Mouse (Mus musculus) liver, embryonic 11.5 days (tissue): Measurements from ENCODE around the gene Plpp7. TPM values are rescaled to one million over a fixed set of nuclear protein-coding genes. Genes with fewer than 3 reads are reported as not detected.
A peak's percentile ranks its signal among the peaks of the same experiment; 100 is the strongest.

Source experiments
- ATAC-seq: fragments of 200-750 bp; cut with Nextera tagmentation; replicated peaks from 2 replicates; pipeline ENCODE4 v1.8.0; 2017; ENCODE audit warnings: moderate number of reproducible peaks, mild to moderate bottlenecking, moderate TSS enrichment, moderate library complexity; ENCODE audit not compliant: low FRiP score
- DNase-seq: peaks from one replicate; pipeline ENCODE4 v3.0.0-alpha.2; 2017; ENCODE audit warnings: low spot score
- H3K27ac ChIP-seq: fragments of 300-500 bp; sonication (generic); 2 replicates; pipeline ENCODE4 v1.5.1; 2014; ENCODE audit warnings: mild to moderate bottlenecking, low read depth, low read length, control low read depth
- H3K27me3 ChIP-seq: fragments of 300-500 bp; sonication (generic); replicated peaks from 2 replicates; pipeline ENCODE4 v1.6.1; 2014; ENCODE audit warnings: low read length, mixed read lengths; ENCODE audit not compliant: control insufficient read depth, insufficient read depth
- H3K36me3 ChIP-seq: fragments of 300-500 bp; sonication (generic); 2 replicates; pipeline ENCODE4 v1.6.1; 2014; ENCODE audit warnings: mild to moderate bottlenecking, low read length, moderate library complexity, mixed read lengths; ENCODE audit not compliant: control insufficient read depth, insufficient read depth
- H3K4me1 ChIP-seq: fragments of 300-500 bp; sonication (generic); replicated peaks from 2 replicates; pipeline ENCODE4 v1.6.1; 2014; ENCODE audit warnings: low read length, mixed read lengths; ENCODE audit not compliant: control insufficient read depth, insufficient read depth
- H3K4me2 ChIP-seq: fragments of 300-500 bp; sonication (generic); 2 replicates; pipeline ENCODE4 v1.6.1; 2014; ENCODE audit warnings: mild to moderate bottlenecking, control low read depth, moderate library complexity
- H3K4me3 ChIP-seq: fragments of 300-500 bp; sonication (generic); 2 replicates; pipeline ENCODE4 v1.5.1; 2014; ENCODE audit warnings: low read depth, low read length, control low read depth
- H3K9ac ChIP-seq: fragments of 300-500 bp; sonication (generic); 2 replicates; pipeline ENCODE4 v1.6.1; 2014; ENCODE audit warnings: low read depth, low read length, control low read depth
- H3K9me3 ChIP-seq: fragments of 300-500 bp; sonication (generic); 2 replicates; pipeline ENCODE4 v1.6.1; 2016; ENCODE audit warnings: low read length, inconsistent platforms, mixed read lengths; ENCODE audit not compliant: control insufficient read depth
- WGBS: fragments of 180-500 bp; shearing (Covaris S2); extraction: QIAGEN DNeasy Blood & Tissue Kit; methylation state at CpG from one replicate; pipeline ENCODE4 v1.1.7; 2014; 5-methylcytosine and 5-hydroxymethylcytosine counted together
- polyA plus RNA-seq: library from polyadenylated mRNA; unstranded; fragments of >200 nt; fragmentation: Nextera tagmentation; extraction: Ambion mirVana; gene quantifications from 2 replicates; pipeline ENCODE4 v1.2.1, GENCODE M21; 2014

Gene Plpp7
- polyA plus RNA-seq, 1 experiment from 2014 or later = 5.3 TPM

DNA sequence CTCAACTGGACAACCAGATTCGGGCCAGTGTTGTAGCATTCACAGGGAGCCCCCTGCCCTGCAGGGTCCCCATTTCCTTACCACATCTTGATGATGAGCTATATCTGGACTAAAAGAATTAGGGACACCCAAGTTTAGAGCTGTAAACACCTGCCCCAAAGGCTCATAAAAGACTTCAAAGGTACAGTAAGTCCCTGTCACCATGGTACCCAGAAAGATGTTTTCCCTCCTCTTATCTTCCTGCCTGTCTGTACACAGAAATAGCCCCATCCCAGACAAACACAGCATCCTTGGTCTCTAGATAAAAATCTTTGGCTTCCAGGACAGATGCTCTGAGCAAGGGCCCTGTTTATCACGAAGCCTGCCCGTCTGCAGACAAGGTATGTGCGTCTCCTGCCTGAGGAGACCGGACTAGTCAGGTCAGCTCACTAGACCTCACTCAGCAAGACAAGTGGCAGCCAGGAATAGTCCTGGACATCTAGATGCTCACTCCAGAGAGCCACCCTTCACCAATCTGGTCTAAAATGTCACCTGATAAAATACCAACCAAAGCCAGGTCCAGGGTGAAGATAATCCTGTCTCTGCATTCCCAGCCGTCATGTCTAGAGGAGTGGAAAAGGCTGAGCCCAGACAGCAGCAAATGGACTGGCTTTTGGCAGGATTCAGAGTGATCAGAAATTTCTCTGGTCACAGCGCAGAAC, 31.7 kb upstream of the Plpp7 start:
- Histone ChIP-seq H3K4me1 (peaks cover 55% of the 10 kb centered on the region), H3K27me3 (no peaks in the 10 kb centered on the region), H3K9ac (no peak overlapping the region), H3K4me2 (no peak overlapping the region), H3K27ac (peak overlapping the region; percentile 41; the same call in 1 of the 2 replicates), H3K4me3 (no peak overlapping the region), H3K36me3 (peaks cover 13% of the 10 kb centered on the region; the same call in 1 of the 2 replicates), H3K9me3 (no peaks in the 10 kb centered on the region)
- DNase-seq (no peak), ATAC-seq (no peak)
- 69% methylated on average over 7 of the region's 7 CpGs for whole genome bisulfite sequencing

DNA sequence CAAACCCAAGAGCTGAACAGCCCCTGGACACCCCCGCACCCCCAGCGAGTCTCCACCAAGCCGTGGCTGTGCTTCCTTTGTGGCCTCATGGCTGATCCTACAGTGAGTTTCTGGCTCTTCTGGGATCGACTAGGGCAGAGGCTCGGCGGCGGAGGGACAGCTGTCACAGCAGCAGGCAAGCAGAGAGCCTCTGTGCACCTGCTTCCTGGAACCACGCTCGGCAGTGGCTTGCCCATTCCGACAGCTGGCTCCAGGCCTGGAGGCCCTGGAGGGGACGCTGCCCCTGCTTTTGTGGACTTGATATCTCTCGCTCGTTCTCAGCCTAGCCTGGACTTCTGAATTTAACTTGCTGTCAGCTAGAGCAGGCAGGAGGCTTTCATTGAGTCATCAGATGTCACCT, 30.4 kb upstream of the Plpp7 start:
- peaks cover 19% of the 10 kb centered on the region; the same call in 1 of the 2 replicates for H3K36me3 ChIP-seq
- H3K9me3 ChIP-seq = no peaks in the 10 kb centered on the region
- ATAC-seq (no peak), DNase-seq (no peak)
- 64% methylated on average over 13 of the region's 13 CpGs for WGBS
- H3K4me2 ChIP-seq = no peak overlapping the region
- H3K4me3 ChIP-seq = no peak overlapping the region
- no peak overlapping the region for H3K27ac ChIP-seq
- H3K27me3 ChIP-seq = no peaks in the 10 kb centered on the region
- H3K9ac ChIP-seq = no peak overlapping the region
- peaks cover 53% of the 10 kb centered on the region for H3K4me1 ChIP-seq

DNA sequence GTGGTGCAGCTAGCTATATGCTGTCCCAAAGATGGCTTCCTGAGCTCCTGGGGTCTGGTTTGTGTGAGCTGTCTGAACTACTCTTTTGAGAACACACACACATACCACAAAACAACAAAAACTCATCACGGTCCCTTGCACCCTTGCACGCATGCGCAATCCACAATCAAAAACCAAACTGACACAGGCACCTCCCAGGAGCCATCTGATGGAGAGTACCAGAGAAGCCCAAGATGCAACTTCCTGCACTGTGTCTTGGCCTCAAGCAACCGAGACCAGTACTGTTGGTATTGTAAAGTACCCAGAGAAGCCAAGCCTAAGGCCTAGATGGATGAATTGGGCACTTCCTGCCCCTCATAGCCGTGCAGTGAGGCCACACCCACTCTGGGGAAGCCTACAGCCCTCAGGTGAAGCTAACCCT, 29.9 kb upstream of the Plpp7 start:
- ATAC-seq (no peak), DNase-seq (no peak)
- Histone ChIP-seq H3K9ac (no peak overlapping the region), H3K27ac (no peak overlapping the region), H3K9me3 (no peaks in the 10 kb centered on the region), H3K4me3 (no peak overlapping the region), H3K4me1 (peaks cover 48% of the 10 kb centered on the region), H3K4me2 (no peak overlapping the region), H3K36me3 (peaks cover 19% of the 10 kb centered on the region; the same call in 1 of the 2 replicates), H3K27me3 (no peaks in the 10 kb centered on the region)
- WGBS = 73% methylated on average over 5 of the region's 5 CpGs

DNA sequence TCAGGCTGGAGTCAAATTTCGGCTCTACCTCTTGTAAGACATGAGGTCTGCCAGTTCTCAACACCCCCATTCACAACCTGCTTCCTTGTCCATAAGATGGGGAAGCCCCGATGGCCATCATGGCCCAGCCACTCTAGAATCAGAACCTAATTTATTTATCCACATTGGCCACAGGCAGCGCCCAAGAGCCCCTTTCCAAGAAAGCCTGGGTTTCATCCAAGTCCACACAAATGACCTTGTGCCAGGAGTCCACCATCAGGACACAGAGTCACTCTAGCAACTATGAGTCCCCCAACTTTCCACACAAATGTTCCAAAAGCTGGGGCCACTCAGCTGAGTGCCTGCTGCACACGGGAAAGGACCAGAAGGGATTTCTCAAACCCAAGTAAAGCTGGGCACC, 29.3 kb upstream of the Plpp7 start:
- Histone ChIP-seq H3K27me3 (no peaks in the 10 kb centered on the region), H3K9ac (no peak overlapping the region), H3K36me3 (peaks cover 19% of the 10 kb centered on the region; the same call in 1 of the 2 replicates), H3K4me1 (peaks cover 43% of the 10 kb centered on the region), H3K27ac (no peak overlapping the region), H3K9me3 (no peaks in the 10 kb centered on the region), H3K4me3 (no peak overlapping the region), H3K4me2 (no peak overlapping the region)
- no peak for ATAC-seq
- DNase-seq = no peak
- 87% methylated on average over 4 of the region's 4 CpGs for WGBS

DNA sequence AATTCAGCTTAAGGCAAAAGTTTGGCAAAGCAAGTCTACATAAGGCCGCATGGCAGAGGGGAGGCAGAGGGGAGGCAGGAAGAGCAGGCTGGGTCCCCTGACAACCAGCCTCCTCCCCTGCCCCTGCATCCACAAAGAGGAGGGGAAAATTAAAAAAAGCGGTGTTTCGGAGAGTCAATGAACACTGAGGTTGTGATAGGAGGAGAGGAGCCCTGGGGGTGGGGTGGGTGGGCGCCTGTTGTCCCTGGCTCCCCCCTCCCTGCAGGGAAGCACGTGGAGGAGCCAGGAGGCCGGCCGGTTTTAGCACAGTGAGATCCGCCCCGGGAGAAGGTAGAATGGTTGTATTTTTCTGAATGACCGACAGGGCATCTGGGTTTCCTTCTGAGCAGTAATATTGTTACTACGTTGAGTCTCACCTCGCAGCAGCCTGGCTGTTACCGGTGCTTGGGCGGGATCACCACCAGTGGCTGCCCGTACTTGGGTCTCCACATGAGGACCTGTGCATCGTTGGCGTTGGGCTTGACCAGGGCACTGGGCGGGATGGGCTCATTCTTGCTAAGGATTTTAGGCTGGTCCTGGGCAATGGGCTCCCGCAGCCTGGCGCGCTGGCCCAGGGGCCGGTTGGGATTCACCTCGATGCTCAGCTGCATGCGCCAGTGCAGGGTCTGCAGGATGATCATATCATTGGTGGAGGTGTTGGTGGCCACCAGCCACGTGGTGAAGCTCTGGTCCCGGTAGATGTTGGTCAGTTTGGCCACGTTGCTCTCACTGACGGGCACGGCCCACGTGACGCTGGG, 26.3 kb upstream of the Plpp7 start:
- Histone ChIP-seq H3K36me3 (peaks cover 19% of the 10 kb centered on the region; the same call in 1 of the 2 replicates), H3K27me3 (no peaks in the 10 kb centered on the region), H3K4me1 (peaks cover 15% of the 10 kb centered on the region), H3K4me3 (no peak overlapping the region), H3K4me2 (no peak overlapping the region; the same call in 1 of the 2 replicates), H3K9me3 (no peaks in the 10 kb centered on the region), H3K27ac (no peak overlapping the region), H3K9ac (0 out of 2 replicates have a peak overlapping the region, but pooled peaks have one; percentile 12)
- WGBS = 69% methylated on average over 31 of the region's 31 CpGs
- no peak for ATAC-seq
- no peak for DNase-seq

DNA sequence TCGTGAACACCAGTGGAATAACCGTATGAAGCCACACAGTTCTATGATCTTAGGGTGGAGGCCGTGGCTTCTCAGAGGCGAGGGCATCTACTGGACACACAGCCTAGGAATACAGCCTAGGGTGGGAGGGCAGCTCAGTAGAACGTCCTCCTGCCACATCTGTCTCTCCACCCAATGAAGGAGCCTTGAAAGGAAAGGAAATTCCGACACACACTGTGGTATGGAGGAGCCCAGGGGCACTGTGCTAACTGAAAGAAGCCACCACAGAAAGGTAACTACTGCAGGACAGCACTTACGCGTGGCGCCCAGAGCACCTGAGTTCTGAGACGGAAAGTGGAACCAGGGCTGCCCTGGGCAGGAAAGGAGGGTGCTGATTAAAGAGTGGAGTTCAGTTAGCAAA, 24.6 kb upstream of the Plpp7 start:
- Histone ChIP-seq H3K4me3 (no peak overlapping the region), H3K27ac (no peak overlapping the region), H3K27me3 (no peaks in the 10 kb centered on the region), H3K9me3 (no peaks in the 10 kb centered on the region), H3K9ac (no peak overlapping the region), H3K4me1 (peaks cover 8% of the 10 kb centered on the region; the same call in 1 of the 2 replicates), H3K4me2 (no peak overlapping the region), H3K36me3 (peaks cover 19% of the 10 kb centered on the region; the same call in 1 of the 2 replicates)
- WGBS = 91% methylated on average over 10 of the region's 10 CpGs
- ATAC-seq (no peak), DNase-seq (no peak)

DNA sequence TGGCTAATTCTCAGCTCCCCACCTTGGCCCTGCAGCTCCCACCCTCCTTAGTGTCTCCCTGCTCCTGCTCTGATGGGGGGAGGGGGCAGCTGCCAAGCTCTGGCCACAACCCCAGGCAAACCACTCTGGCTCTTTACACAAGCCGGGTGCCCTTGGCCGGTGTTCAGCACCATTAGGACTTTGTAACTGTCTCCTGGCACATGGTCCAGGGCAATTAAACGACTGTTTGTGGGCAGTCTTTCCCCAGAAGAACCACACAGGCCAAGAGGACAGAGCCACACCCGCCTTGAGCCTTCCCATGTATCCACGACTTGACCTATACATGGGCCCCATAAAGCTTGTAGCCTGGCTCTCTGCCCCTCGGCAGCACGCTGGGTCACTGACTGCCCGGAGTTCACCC, 20.9 kb upstream of the Plpp7 start:
- Histone ChIP-seq H3K9ac (no peak overlapping the region), H3K27me3 (no peaks in the 10 kb centered on the region), H3K4me3 (no peak overlapping the region), H3K4me2 (no peak overlapping the region), H3K4me1 (peaks cover 16% of the 10 kb centered on the region), H3K27ac (no peak overlapping the region), H3K36me3 (peaks cover 3% of the 10 kb centered on the region; the same call in 1 of the 2 replicates), H3K9me3 (no peaks in the 10 kb centered on the region)
- no peak for ATAC-seq
- 66% methylated on average over 8 of the region's 8 CpGs for WGBS
- DNase-seq = no peak

DNA sequence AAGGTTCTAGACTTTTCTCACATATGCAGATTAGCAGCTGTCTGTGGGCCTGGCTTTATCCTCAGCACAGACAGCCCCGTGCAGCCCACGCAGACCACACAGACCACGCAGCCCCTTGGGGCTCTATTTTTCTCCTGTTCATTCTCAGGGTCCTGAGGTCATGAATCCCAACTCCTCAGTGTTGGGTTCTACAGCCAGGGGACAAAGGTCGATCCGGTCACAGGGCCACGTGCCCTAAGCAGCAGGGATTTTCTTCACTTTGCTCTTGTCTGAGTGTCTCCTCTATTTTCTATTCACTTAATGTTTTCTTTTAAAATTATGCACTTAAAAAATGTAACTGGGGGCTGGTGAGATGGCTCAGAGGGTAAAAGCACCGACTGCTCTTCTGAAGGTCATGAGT, 20.0 kb upstream of the Plpp7 start:
- Histone ChIP-seq H3K27me3 (no peaks in the 10 kb centered on the region), H3K9me3 (no peaks in the 10 kb centered on the region), H3K4me2 (no peak overlapping the region), H3K36me3 (peaks cover 6% of the 10 kb centered on the region; the same call in 1 of the 2 replicates), H3K27ac (no peak overlapping the region), H3K4me1 (peaks cover 26% of the 10 kb centered on the region), H3K9ac (no peak overlapping the region), H3K4me3 (no peak overlapping the region)
- DNase-seq (no peak), ATAC-seq (no peak)
- WGBS = 75% methylated on average over 7 of the region's 7 CpGs
